Mouse (Mus musculus): ENCODE measurements around the gene Camkmt. TPM values are rescaled to one million over a fixed set of nuclear protein-coding genes. Genes with fewer than 3 reads are reported as not detected.

Gene Camkmt
- polyA plus RNA-seq, 1 experiment from 2014 or later, result 11.4 TPM

GRCm38 (mm10) chr17:85487531-85487930, 397.2 kb downstream of the Camkmt start:
- ATAC-seq (ENCODE audit: insufficient number of reproducible peaks, low FRiP score, low TSS enrichment, low read depth) (no peak), DNase-seq (ENCODE audit: low spot score) (no peak)
- Histone ChIP-seq H3K4me2 (ENCODE audit: low read depth, severe bottlenecking) (no peak overlapping the region), H3K27me3 (ENCODE audit: control insufficient read depth, insufficient read depth, low read length) (peaks cover 78% of the 10 kb centered on the region), H3K4me1 (ENCODE audit: control insufficient read depth, insufficient read depth, low read length) (peaks cover 9% of the 10 kb centered on the region), H3K9me3 (ENCODE audit: control insufficient read depth, low read length) (no peaks in the 10 kb centered on the region), H3K27ac (replicated peaks; ENCODE audit: low read depth, low read length) (no peak overlapping the region), H3K4me3 (ENCODE audit: low read depth, low read length) (no peak overlapping the region), H3K9ac (ENCODE audit: low read length) (no peak overlapping the region), H3K36me3 (ENCODE audit: control insufficient read depth, insufficient read depth, low read length) (no peaks in the 10 kb centered on the region)
- WGBS, result 45% methylated on average over 3 of the region's 3 CpGs

- H3K9ac ChIP-seq (ENCODE audit: low read length), result no peak overlapping the region
- H3K27ac ChIP-seq (replicated peaks; ENCODE audit: low read depth, low read length), result no peak overlapping the region
- no peaks in the 10 kb centered on the region for H3K36me3 ChIP-seq (ENCODE audit: control insufficient read depth, insufficient read depth, low read length)
- no peak overlapping the region for H3K4me3 ChIP-seq (ENCODE audit: low read depth, low read length)
- H3K9me3 ChIP-seq (ENCODE audit: control insufficient read depth, low read length), result no peaks in the 10 kb centered on the region
- peaks cover 67% of the 10 kb centered on the region for H3K27me3 ChIP-seq (ENCODE audit: control insufficient read depth, insufficient read depth, low read length)
- 5% methylated on average over 14 of the region's 14 CpGs for WGBS
- H3K4me2 ChIP-seq (ENCODE audit: low read depth, severe bottlenecking), result no peak overlapping the region
- ATAC-seq (ENCODE audit: insufficient number of reproducible peaks, low FRiP score, low TSS enrichment, low read depth) (no peak), DNase-seq (ENCODE audit: low spot score) (no peak)
- H3K4me1 ChIP-seq (ENCODE audit: control insufficient read depth, insufficient read depth, low read length), result peaks cover 9% of the 10 kb centered on the region
Measured at GRCm38 (mm10) chr17:85488601-85489487, 398.5 kb downstream of the Camkmt start.

DNA sequence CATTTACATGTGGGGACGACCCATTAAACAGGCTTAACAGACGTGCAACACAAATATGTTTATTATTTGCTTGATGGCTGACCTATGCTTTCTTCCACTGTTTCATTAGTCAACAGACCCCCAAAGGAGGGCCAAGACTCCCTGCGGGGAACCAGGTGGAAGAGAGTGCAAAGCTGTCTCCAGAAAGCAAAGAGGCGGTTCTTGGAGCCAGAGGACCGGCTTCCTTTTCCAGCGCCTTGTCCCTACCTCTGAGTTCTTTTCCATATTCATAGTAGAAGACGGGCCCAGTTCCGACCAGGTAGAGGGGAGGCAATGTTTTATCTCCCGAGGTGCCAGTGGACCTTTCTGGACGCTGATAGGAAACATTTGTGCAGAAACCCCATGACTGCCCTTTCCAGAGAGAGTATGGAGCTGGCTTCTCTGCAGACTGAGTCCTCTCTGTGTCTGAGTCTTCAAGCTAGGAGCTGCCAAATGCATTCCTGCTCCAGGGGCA, 399.2 kb downstream of the Camkmt start:
- Histone ChIP-seq H3K4me1 (ENCODE audit: control insufficient read depth, insufficient read depth, low read length) (peaks cover 9% of the 10 kb centered on the region), H3K27ac (replicated peaks; ENCODE audit: low read depth, low read length) (no peak overlapping the region), H3K4me2 (ENCODE audit: low read depth, severe bottlenecking) (no peak overlapping the region), H3K9ac (ENCODE audit: low read length) (no peak overlapping the region), H3K36me3 (ENCODE audit: control insufficient read depth, insufficient read depth, low read length) (no peaks in the 10 kb centered on the region), H3K27me3 (ENCODE audit: control insufficient read depth, insufficient read depth, low read length) (peaks cover 61% of the 10 kb centered on the region), H3K4me3 (ENCODE audit: low read depth, low read length) (no peak overlapping the region), H3K9me3 (ENCODE audit: control insufficient read depth, low read length) (no peaks in the 10 kb centered on the region)
- ATAC-seq (ENCODE audit: insufficient number of reproducible peaks, low FRiP score, low TSS enrichment, low read depth) (no peak), DNase-seq (ENCODE audit: low spot score) (no peak)
- 3% methylated on average over 10 of the region's 10 CpGs for WGBS

DNA sequence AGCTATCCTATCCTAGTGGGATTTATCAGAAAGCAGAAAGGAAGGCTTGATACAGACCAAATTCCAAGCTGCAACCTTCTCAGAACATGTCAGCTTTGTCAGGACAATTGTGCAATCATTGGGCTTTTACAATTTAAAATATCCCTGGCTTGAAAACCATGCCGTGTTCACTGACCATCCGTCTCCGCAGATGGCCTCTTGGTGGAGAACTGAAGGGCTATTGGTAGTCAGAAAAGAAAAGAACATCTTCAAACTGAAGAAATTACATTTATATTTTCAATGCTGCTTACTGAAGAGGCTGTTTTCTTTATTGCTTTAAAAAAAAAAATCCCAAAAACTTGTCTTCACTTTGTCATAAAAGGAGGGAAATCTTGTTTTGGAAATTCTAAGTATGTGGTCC, 401.1 kb downstream of the Camkmt start:
- Histone ChIP-seq H3K9me3 (ENCODE audit: control insufficient read depth, low read length) (0 out of 2 replicates have a peak, but pooled peaks cover 2% of the 10 kb centered on the region), H3K27me3 (ENCODE audit: control insufficient read depth, insufficient read depth, low read length) (peaks cover 42% of the 10 kb centered on the region), H3K27ac (replicated peaks; ENCODE audit: low read depth, low read length) (no peak overlapping the region), H3K4me3 (ENCODE audit: low read depth, low read length) (no peak overlapping the region), H3K36me3 (ENCODE audit: control insufficient read depth, insufficient read depth, low read length) (no peaks in the 10 kb centered on the region), H3K4me1 (ENCODE audit: control insufficient read depth, insufficient read depth, low read length) (peaks cover 3% of the 10 kb centered on the region), H3K9ac (ENCODE audit: low read length) (no peak overlapping the region), H3K4me2 (ENCODE audit: low read depth, severe bottlenecking) (no peak overlapping the region)
- WGBS, result 70% methylated on average over 3 of the region's 3 CpGs
- ATAC-seq (ENCODE audit: insufficient number of reproducible peaks, low FRiP score, low TSS enrichment, low read depth) (no peak), DNase-seq (ENCODE audit: low spot score) (no peak)

GRCm38 (mm10) chr17:85493521-85493920, 403.2 kb downstream of the Camkmt start:
- Histone ChIP-seq H3K9me3 (ENCODE audit: control insufficient read depth, low read length) (0 out of 2 replicates have a peak, but pooled peaks cover 2% of the 10 kb centered on the region), H3K4me3 (ENCODE audit: low read depth, low read length) (no peak overlapping the region), H3K36me3 (ENCODE audit: control insufficient read depth, insufficient read depth, low read length) (no peaks in the 10 kb centered on the region), H3K4me1 (ENCODE audit: control insufficient read depth, insufficient read depth, low read length) (no peaks in the 10 kb centered on the region), H3K27ac (replicated peaks; ENCODE audit: low read depth, low read length) (no peak overlapping the region), H3K27me3 (ENCODE audit: control insufficient read depth, insufficient read depth, low read length) (peaks cover 31% of the 10 kb centered on the region), H3K4me2 (ENCODE audit: low read depth, severe bottlenecking) (no peak overlapping the region), H3K9ac (ENCODE audit: low read length) (no peak overlapping the region)
- ATAC-seq (ENCODE audit: insufficient number of reproducible peaks, low FRiP score, low TSS enrichment, low read depth), result no peak
- DNase-seq (ENCODE audit: low spot score), result no peak
- WGBS, result 74% methylated on average over 4 of the region's 4 CpGs

GRCm38 (mm10) chr17:85495012-85495754, 404.8 kb downstream of the Camkmt start:
- ATAC-seq (ENCODE audit: insufficient number of reproducible peaks, low FRiP score, low TSS enrichment, low read depth), result no peak
- no peak for DNase-seq (ENCODE audit: low spot score)
- Histone ChIP-seq H3K36me3 (ENCODE audit: control insufficient read depth, insufficient read depth, low read length) (no peaks in the 10 kb centered on the region), H3K27ac (replicated peaks; ENCODE audit: low read depth, low read length) (no peak overlapping the region), H3K4me1 (ENCODE audit: control insufficient read depth, insufficient read depth, low read length) (no peaks in the 10 kb centered on the region), H3K4me3 (ENCODE audit: low read depth, low read length) (no peak overlapping the region), H3K27me3 (ENCODE audit: control insufficient read depth, insufficient read depth, low read length) (peaks cover 15% of the 10 kb centered on the region), H3K9me3 (ENCODE audit: control insufficient read depth, low read length) (0 out of 2 replicates have a peak, but pooled peaks cover 2% of the 10 kb centered on the region), H3K4me2 (ENCODE audit: low read depth, severe bottlenecking) (no peak overlapping the region), H3K9ac (ENCODE audit: low read length) (no peak overlapping the region)
- WGBS, result 94% methylated on average over 3 of the region's 3 CpGs

- Histone ChIP-seq H3K36me3 (ENCODE audit: control insufficient read depth, insufficient read depth, low read length) (no peaks in the 10 kb centered on the region), H3K4me2 (ENCODE audit: low read depth, severe bottlenecking) (no peak overlapping the region), H3K27me3 (ENCODE audit: control insufficient read depth, insufficient read depth, low read length) (peaks cover 9% of the 10 kb centered on the region; the same call in 1 of the 2 replicates), H3K4me3 (ENCODE audit: low read depth, low read length) (no peak overlapping the region), H3K4me1 (ENCODE audit: control insufficient read depth, insufficient read depth, low read length) (no peaks in the 10 kb centered on the region), H3K27ac (replicated peaks; ENCODE audit: low read depth, low read length) (no peak overlapping the region), H3K9me3 (ENCODE audit: control insufficient read depth, low read length) (0 out of 2 replicates have a peak, but pooled peaks cover 2% of the 10 kb centered on the region), H3K9ac (ENCODE audit: low read length) (no peak overlapping the region)
- ATAC-seq (ENCODE audit: insufficient number of reproducible peaks, low FRiP score, low TSS enrichment, low read depth) (no peak), DNase-seq (ENCODE audit: low spot score) (no peak)
- 85% methylated on average over 6 of the region's 6 CpGs for WGBS
Measured at GRCm38 (mm10) chr17:85495871-85496270, 405.5 kb downstream of the Camkmt start.

DNA sequence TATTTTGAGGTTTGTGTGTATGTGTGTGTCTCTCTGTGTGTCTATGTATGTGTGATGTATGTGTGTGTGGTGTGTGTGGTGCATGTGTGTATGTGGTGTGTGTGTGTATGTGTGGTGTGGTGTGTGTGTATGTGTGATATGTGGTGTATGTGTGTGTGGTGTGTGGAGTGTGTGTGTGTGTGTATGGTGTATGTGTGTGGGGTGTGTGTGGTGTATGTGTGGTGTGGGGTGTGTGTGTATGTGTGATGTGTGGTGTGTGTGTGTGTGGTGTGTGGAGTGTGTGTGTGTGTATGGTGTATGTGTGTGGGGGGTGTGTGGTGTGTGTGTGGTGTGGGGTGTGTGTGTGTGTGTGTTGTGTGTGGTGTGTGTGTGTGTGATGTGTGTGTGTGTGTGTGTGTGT, 414.5 kb downstream of the Camkmt start:
- Histone ChIP-seq H3K4me2 (ENCODE audit: low read depth, severe bottlenecking) (no peak overlapping the region), H3K27ac (replicated peaks; ENCODE audit: low read depth, low read length) (no peak overlapping the region), H3K9me3 (ENCODE audit: control insufficient read depth, low read length) (no peaks in the 10 kb centered on the region), H3K9ac (ENCODE audit: low read length) (no peak overlapping the region), H3K4me3 (ENCODE audit: low read depth, low read length) (no peak overlapping the region), H3K4me1 (ENCODE audit: control insufficient read depth, insufficient read depth, low read length) (no peaks in the 10 kb centered on the region), H3K27me3 (ENCODE audit: control insufficient read depth, insufficient read depth, low read length) (no peaks in the 10 kb centered on the region), H3K36me3 (ENCODE audit: control insufficient read depth, insufficient read depth, low read length) (no peaks in the 10 kb centered on the region)
- no peak for ATAC-seq (ENCODE audit: insufficient number of reproducible peaks, low FRiP score, low TSS enrichment, low read depth)
- no peak for DNase-seq (ENCODE audit: low spot score)

Data from limb, embryonic 11.5 days (tissue).